In the genomic region with DNA sequence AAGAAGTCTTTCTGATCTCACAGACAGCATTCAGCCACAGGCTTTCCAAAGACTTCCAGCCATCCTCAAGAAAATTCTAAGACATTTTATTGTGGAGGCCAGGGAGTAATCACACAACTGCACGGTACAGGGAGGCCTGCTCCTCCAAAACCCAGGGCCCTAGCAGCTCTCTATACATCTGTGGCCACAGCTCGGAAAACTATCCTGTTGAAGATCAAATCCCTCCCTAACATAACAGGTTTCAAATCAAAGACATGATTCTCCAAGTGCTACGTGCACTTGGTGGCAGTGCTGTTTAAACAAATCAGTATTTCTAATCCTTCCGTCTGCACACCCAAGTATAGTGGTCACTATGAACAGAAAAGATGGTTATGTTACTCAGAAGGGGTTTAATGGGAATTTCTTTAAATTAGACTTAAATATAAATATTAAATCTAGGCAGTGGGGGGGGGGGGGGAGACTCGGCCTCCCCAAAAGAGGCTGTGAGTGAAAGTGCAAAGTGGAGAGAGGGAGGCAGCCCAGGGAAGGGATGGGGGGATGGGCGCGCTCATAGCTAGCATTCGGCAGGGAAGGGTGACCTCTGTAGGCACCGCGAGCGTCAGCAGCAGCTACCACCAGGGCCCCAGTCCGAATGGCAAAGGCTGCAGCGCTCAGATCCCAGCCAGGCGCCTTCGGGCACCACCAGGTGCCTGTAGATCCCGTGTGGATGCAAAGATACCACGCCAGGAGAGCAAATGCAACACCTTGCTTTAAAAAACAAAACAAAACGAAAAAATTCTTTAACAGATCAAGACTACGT, we compare ENCODE assay signal across 8 mouse cellular contexts. TPM values are rescaled to one million over a fixed set of nuclear protein-coding genes. Genes with fewer than 3 reads are reported as not detected.
DNase-seq lines count a peak whose midpoint lies in the region; ATAC-seq and TF ChIP-seq lines count a peak whose summit lies in the region.

No protein-coding gene starts in this region.

- no peaks in the 10 kb centered on the region for H3K36me3 ChIP-seq in intestine, postnatal 0 days (ENCODE audit: control insufficient read depth, insufficient read depth)
- H3K36me3 ChIP-seq in limb, embryonic 10.5 days: 0 out of 2 replicates have a peak, but pooled peaks cover 2% of the 10 kb centered on the region
- no peaks in the 10 kb centered on the region for H3K36me3 ChIP-seq in midbrain, embryonic 11.5 days (ENCODE audit: control insufficient read depth, insufficient read depth, low read length)
- no peaks in the 10 kb centered on the region for H3K36me3 ChIP-seq in small intestine, adult 2 months (ENCODE audit: control insufficient read depth, insufficient read depth, low read length)

- H3K4me3 ChIP-seq in intestine, postnatal 0 days (ENCODE audit: low read depth, low read length): peak overlapping the region; percentile 87
- H3K4me3 ChIP-seq in limb, embryonic 10.5 days: peak overlapping the region; percentile 95
- peak overlapping the region; percentile 80 for H3K4me3 ChIP-seq in midbrain, embryonic 11.5 days (ENCODE audit: low read depth, low read length)
- H3K4me3 ChIP-seq in small intestine, adult 2 months (ENCODE audit: low read depth, low read length): peak overlapping the region; percentile 62

- peak; percentile 38 for ATAC-seq in granulocyte monocyte progenitor cell, adult 5-6 weeks (replicated peaks; ENCODE audit: poor library complexity, severe bottlenecking)
- ATAC-seq in intestine, postnatal 0 days: peak; percentile 43; the same call in 1 of the 2 replicates
- peak; percentile 45 for ATAC-seq in midbrain, embryonic 11.5 days (ENCODE audit: low FRiP score)

- H3K4me2 ChIP-seq in intestine, postnatal 0 days (replicated peaks; ENCODE audit: low read depth): peak overlapping the region; percentile 90
- peak overlapping the region; percentile 92 for H3K4me2 ChIP-seq in midbrain, embryonic 11.5 days

- TF ChIP-seq POLR2A in small intestine, adult 2 months (IDR thresholded peaks at IDR 0.05; ENCODE audit: low read depth, low read length): peak; percentile 54; the same call in 1 of the 2 replicates

- WGBS in intestine, postnatal 0 days: 6% methylated on average over 19 of the region's 19 CpGs
- 5% methylated on average over 19 of the region's 19 CpGs for WGBS in limb, embryonic 10.5 days
- WGBS in midbrain, embryonic 11.5 days: 2% methylated on average over 19 of the region's 19 CpGs
- 17% methylated on average over 19 of the region's 19 CpGs for WGBS in small intestine, adult 2 months

- H3K9me3 ChIP-seq in intestine, postnatal 0 days (ENCODE audit: control insufficient read depth): no peaks in the 10 kb centered on the region
- no peaks in the 10 kb centered on the region for H3K9me3 ChIP-seq in limb, embryonic 10.5 days (replicated peaks)
- H3K9me3 ChIP-seq in midbrain, embryonic 11.5 days (ENCODE audit: control insufficient read depth, low read length): no peaks in the 10 kb centered on the region

- H3K9ac ChIP-seq in intestine, postnatal 0 days (ENCODE audit: low read depth, low read length): no peak overlapping the region
- H3K9ac ChIP-seq in midbrain, embryonic 11.5 days (ENCODE audit: low read length): peak overlapping the region; percentile 45; the same call in 1 of the 2 replicates

- H3K27ac ChIP-seq in intestine, postnatal 0 days (ENCODE audit: low read depth, low read length): no peak overlapping the region
- peak overlapping the region; percentile 97 for H3K27ac ChIP-seq in limb, embryonic 10.5 days
- no peak overlapping the region for H3K27ac ChIP-seq in midbrain, embryonic 11.5 days (ENCODE audit: low read depth, low read length)
- H3K27ac ChIP-seq in small intestine, adult 2 months (ENCODE audit: insufficient read depth, low read depth, low read length): no peak overlapping the region

- H3K4me1 ChIP-seq in intestine, postnatal 0 days (replicated peaks; ENCODE audit: control insufficient read depth, insufficient read depth, low read length): peaks cover 4% of the 10 kb centered on the region; the same call in 1 of the 2 replicates
- peaks cover 69% of the 10 kb centered on the region for H3K4me1 ChIP-seq in limb, embryonic 10.5 days
- H3K4me1 ChIP-seq in midbrain, embryonic 11.5 days (ENCODE audit: control insufficient read depth, insufficient read depth, low read length): peaks cover 50% of the 10 kb centered on the region
- peaks cover 3% of the 10 kb centered on the region for H3K4me1 ChIP-seq in small intestine, adult 2 months (ENCODE audit: control insufficient read depth, insufficient read depth, insufficient read length, low read length)

- DNase-seq in adrenal gland, postnatal 14 days: peak; percentile 89
- DNase-seq in embryo, embryonic 9.5 days (ENCODE audit: extremely low spot score): peak; percentile 85
- DNase-seq in limb, embryonic 10.5 days (ENCODE audit: low spot score): peak; percentile 90
- DNase-seq in midbrain, embryonic 11.5 days (ENCODE audit: low spot score, missing footprints): peak; percentile 96
- DNase-seq in T-cell, adult 2 months (ENCODE audit: low spot score): no peak

- no peaks in the 10 kb centered on the region for H3K27me3 ChIP-seq in intestine, postnatal 0 days (replicated peaks; ENCODE audit: control insufficient read depth, insufficient read depth, low read length)
- H3K27me3 ChIP-seq in limb, embryonic 10.5 days (ENCODE audit: low read depth, poor library complexity, severe bottlenecking): no peaks in the 10 kb centered on the region
- H3K27me3 ChIP-seq in midbrain, embryonic 11.5 days (ENCODE audit: control insufficient read depth, insufficient read depth, low read length): peaks cover 34% of the 10 kb centered on the region
- no peaks in the 10 kb centered on the region for H3K27me3 ChIP-seq in small intestine, adult 2 months (ENCODE audit: control insufficient read depth, insufficient read depth, low read length)

- TF ChIP-seq CTCF in intestine, postnatal 0 days (IDR thresholded peaks at IDR 0.05; ENCODE audit: low read depth): peak; percentile 86
- TF ChIP-seq CTCF in small intestine, adult 2 months (IDR thresholded peaks at IDR 0.05; ENCODE audit: extremely low read depth, insufficient read length, insufficient replicate concordance, low read depth, low read length): peak; percentile 66

RNA-seq across cellular contexts. Expression of a gene that starts 2.4 kb away (rescaled TPM):
- 31.5 and 31.6 TPM in 2 replicates for total RNA-seq in adrenal gland, postnatal 14 days (2021)
- total RNA-seq in granulocyte monocyte progenitor cell, adult 5-6 weeks (2014; fragmentation: Nextera tagmentation): not detected in 2 replicates
- 0.39 and 4.6 TPM in 2 replicates for total RNA-seq in granulocyte monocyte progenitor cell, adult 5-6 weeks (2017)
- 6.7 and 7.6 TPM in 2 replicates for polyA plus RNA-seq in intestine, postnatal 0 days (2015; fragmentation: Nextera tagmentation; extraction: Ambion mirVana)
- polyA plus RNA-seq in limb, embryonic 10.5 days (2016; fragmentation: Nextera tagmentation; extraction: Ambion mirVana): 27.3 and 28.5 TPM in 2 replicates
- 15.5 and 18.3 TPM in 2 replicates for polyA plus RNA-seq in midbrain, embryonic 11.5 days (2014; fragmentation: Nextera tagmentation; extraction: Ambion mirVana)
- polyA plus RNA-seq in small intestine, adult 2 months (2012; rRNA removed): 29.5 and 77.8 TPM in 2 replicates

RNA-seq across cellular contexts. Expression of a gene that starts 31.7 kb away (rescaled TPM):
- total RNA-seq in adrenal gland, postnatal 14 days (2021): 76.4 and 95.8 TPM in 2 replicates
- 91.7 and 107 TPM in 2 replicates for total RNA-seq in granulocyte monocyte progenitor cell, adult 5-6 weeks (2014; fragmentation: Nextera tagmentation)
- total RNA-seq in granulocyte monocyte progenitor cell, adult 5-6 weeks (2017): 126 and 127 TPM in 2 replicates
- polyA plus RNA-seq in intestine, postnatal 0 days (2015; fragmentation: Nextera tagmentation; extraction: Ambion mirVana): 67.4 and 78.2 TPM in 2 replicates
- 164 and 175 TPM in 2 replicates for polyA plus RNA-seq in limb, embryonic 10.5 days (2016; fragmentation: Nextera tagmentation; extraction: Ambion mirVana)
- 158 TPM in 2 replicates for polyA plus RNA-seq in midbrain, embryonic 11.5 days (2014; fragmentation: Nextera tagmentation; extraction: Ambion mirVana)
- 6.8 and 12.7 TPM in 2 replicates for polyA plus RNA-seq in small intestine, adult 2 months (2012; rRNA removed)
